Mouse (Mus musculus) v-Abl transformed pro-B cells (cell line): ENCODE data around the gene Umodl1.

Experiments used
- in situ Hi-C, 2 experiments: fragments of 400-800 bp; cut with MboI; formaldehyde crosslinking; loops; one replicate each; pipeline ENCODE4 v1.15.1; 2025; ENCODE audit not compliant: unreplicated experiment in 2 of 2

The Umodl1 gene

DNA sequence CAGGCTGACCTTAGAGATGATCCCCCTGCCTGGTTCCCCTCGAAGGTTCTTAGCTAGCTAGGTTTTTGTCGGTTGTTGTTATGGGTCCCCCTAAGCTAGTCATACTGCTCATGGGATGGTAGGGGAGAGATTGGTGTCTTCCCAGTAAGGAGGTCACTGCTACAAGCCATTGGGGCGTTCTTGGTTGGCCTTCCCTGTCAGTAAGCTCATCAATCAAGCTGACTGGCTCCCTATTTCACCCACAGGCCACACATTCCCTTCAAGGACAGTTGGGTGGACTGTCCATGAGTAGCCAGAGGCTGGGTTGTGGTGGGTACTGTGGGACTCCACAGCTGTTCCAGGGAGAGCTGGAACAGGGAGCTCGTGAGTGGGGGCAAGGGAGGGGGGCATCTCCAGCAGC, 29.1 kb downstream of the Umodl1 start:
- in situ Hi-C loops = loop anchor here (25.0 kb wide), 2 partner anchors 629 to 1029 kb away; no protein-coding TSS in a partner anchor

DNA sequence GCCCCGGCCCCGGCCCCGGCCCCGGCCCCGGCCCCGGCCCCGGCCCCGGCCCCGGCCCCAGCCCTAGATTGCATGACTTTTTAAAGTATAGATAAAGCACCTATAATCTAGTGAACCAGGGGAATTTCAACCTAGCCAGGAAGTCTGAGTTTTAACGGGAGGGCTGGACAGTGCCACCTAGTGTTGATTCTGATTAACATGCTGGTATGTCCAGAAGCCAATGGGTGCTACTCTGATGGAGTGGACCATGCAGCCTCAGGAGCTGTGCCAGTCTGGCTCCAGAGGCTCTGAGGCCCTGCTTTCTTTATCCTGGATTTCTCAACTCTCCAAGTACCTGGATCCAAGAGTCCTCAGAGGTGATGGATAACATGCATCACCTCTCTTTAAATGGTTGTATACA, 35.8 kb downstream of the Umodl1 start:
- in situ Hi-C loops = loop anchor here (5.0 to 25.0 kb wide), 3 partner anchors 173 to 1022 kb away; no protein-coding TSS in a partner anchor

DNA sequence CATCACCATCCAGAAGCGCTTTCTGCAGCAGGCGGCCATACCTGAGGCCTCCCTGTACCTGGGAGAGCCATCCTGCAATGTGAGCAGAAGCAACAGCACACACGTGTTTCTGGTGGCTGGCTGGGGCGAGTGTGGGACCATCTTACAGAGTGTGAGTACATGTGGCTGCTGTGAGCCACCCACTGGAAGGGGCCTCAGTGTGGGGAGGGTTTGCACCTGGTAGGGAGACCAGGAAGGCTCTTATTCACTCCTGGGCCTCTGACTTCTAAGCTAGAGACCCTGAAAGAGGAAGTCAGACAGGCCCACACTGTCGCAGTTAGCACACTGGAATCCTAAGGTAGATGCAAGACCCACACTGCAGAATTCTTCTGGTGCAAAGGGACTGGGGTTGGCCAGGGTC, 41.9 kb downstream of the Umodl1 start:
- in situ Hi-C loops = loop anchor here (25.0 kb wide), 2 partner anchors 616 to 1016 kb away; no protein-coding TSS in a partner anchor

DNA sequence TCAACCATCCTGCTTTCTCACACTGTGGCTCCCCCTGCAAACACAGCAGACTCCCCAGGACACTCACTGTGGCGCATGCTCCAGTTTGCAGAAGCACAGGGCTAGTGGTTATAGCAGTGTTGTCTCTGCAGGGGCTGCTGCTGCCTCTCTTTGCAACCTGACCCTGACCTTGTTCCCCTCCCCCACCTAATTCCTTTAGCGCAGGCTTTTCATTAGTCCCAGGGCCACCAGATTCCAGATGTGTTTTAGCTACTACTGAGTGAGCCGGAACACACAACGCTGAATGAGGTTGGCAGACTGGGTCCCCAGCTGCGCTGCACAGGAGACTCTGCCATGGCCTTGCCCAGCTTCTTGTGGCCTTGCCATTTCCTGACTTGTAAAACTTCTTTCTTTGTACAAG, 46.5 kb downstream of the Umodl1 start:
- in situ Hi-C loops = no loop called here

DNA sequence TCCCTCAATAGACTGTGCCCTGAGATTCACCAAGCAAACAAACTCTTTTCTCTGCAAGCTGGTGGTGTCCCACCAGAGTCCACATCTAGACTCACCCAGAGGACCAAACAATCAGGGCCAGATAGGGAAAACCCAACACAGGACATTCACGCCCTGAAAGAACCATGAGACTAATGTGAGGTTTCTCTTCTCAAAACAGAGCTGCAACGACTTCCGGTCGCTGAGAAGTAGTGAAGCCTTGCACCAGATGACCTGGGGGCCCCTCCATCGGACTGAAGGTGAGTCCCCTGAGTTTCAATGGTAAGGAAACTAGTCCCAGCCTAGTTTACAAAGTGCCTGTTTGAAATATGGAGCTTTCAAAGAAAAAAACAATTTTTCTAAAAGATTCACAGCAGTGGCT, 48.2 kb downstream of the Umodl1 start:
- in situ Hi-C loops = no loop called here

DNA sequence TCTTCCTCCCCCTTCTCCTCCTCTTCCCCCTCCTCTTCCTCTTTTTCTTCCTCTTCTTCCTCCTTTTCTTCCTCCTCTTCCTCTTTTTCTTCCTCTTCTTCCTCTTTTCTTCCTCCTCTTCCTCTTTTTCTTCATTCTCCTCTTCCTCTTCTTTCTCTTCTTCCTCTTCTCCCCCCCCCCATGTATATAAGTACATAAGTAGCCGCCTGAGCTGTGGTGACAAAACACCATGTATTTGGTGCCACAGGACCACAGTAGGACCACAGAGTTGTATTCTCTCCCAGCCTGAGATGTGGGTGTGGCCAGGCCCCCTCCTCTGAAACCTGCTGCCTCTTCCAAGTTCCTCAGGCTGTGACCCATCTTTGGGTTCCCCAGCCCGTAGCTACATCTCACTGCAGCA, 50.8 kb downstream of the Umodl1 start:
- in situ Hi-C loops = loop anchor here (5.0 kb wide), 2 partner anchors 337 to 662 kb away; no protein-coding TSS in a partner anchor

DNA sequence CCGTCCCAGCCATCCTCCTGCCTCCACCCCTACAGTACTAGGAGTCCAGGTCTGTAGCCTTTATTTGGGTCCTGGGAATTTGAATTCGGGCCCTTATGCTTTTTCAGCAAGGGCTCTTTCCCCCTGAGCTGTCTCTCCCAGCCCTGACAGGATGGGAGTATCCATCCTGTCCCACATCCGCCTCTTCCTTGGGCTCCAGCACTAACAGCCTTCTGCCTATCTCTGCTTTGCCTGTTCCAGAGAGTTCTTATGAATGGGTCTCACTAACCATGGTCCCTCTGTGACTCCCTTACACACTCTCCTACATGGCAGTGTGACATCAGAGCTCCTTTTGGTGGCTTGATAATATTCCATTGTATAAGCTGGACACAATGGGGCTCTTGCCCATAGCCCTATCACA, 52.9 kb downstream of the Umodl1 start:
- in situ Hi-C loops = loop anchor here (5.0 kb wide), 2 partner anchors 335 to 660 kb away; no protein-coding TSS in a partner anchor

DNA sequence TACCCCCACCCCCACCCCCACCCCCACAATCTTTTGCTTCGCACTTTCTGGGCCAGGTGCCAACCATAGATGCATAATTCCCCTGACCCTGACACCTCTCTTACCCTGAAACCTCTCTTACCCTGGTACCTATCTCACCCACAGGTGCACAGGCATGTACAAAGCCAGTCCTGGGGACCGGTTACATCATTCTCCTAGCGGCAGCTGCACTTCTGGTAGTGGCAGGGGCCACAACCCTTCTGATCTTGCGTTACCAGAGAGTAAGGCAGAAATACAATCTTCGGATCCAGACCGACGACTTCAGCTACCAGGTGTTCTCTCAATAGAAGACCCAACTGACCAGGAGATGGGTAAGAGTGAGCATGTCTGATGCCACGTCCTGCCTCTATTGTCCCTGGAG, 54.0 kb downstream of the Umodl1 start:
- in situ Hi-C loops = loop anchor here (5.0 kb wide), 2 partner anchors 334 to 659 kb away; no protein-coding TSS in a partner anchor

DNA sequence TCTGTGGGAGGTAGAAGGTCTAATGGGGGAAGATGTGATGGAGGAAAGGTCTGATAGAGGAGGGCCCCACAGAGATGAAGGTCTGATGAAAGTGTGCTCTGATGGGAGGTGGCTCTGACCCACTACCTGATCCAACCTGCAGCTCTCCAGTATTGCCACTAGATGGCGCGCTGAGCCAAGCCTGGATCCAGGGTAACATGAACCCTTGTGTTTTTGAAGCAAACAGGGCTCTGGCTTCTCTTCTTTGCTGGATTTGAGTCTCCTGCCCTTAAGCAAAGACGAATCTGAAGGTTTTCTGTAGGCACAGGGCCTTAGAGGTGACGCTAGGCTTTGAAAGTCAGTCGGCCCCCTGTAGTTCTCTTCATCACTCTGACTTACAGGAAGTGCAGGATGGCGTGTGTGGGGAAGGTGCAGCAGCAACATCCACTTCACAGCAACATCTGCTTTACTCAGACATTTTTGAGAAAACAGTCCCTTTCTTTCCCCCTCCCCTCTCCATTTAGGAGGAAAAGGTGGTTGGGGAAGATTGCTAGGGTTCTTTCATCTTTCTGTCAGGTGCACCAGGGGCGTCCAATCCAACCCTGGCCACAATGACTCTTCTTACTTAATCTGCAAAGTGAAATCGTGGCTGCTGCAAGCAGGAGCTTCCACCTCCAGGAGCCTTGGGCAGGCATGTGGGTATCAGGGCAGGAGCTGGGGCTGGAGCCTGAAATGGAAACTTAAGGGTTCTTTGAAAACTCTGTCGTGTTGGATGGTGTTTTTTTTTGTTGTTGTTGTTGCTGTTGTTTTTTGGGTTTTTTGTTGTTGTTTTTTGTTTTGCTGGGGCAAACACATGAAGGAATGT, 57.3 kb downstream of the Umodl1 start:
- in situ Hi-C loops = loop anchor here (5.0 to 10.0 kb wide), 4 partner anchors 263 to 653 kb away; partner anchors contain the start of gene Rsph1 (in 1 of the 2)

DNA sequence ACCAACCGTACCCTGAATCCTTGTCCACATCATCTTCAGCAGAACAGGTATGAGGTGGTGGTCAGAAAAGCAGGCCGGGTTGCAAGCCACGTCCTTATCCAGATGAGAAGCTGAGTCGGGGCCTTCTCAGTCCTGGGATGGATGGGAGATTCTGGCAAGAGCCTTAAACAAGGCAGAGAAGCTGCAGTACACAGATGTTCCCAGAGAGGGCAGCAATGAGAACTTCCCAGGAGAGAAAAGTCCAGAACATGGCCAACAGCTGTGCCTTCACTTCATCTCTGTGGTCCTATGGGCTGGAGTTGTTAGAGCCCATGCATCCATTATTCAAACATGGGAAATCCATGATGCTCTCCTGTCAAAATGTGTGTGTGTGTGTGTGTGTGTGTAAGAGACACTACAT, 63.8 kb downstream of the Umodl1 start:
- in situ Hi-C loops = loop anchor here (5.0 to 10.0 kb wide), 5 partner anchors 99 to 647 kb away; partner anchors contain the start of gene Rsph1 (in 1 of the 2)

DNA sequence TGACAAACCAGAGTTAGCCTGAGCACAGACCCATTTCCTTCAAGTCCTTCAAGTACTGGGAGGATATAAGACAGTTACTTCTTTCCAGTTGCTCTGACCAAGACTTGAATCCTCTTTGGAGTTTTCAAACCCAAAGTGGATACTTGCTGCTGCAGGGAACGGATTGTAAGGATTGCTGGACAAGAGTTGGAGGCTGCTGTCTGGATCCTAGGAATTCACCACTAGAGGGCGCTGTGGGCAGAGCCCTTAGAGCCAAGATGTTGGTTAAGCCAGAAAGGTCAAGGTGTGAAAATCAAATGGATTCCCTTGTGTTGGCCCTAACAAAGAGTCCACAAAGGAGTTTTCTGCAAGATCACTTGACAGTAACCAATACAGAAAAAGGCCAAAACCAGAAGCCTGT, 65.1 kb downstream of the Umodl1 start:
- in situ Hi-C loops = loop anchor here (5.0 to 10.0 kb wide), 5 partner anchors 98 to 645 kb away; partner anchors contain the start of gene Rsph1 (in 1 of the 2)

DNA sequence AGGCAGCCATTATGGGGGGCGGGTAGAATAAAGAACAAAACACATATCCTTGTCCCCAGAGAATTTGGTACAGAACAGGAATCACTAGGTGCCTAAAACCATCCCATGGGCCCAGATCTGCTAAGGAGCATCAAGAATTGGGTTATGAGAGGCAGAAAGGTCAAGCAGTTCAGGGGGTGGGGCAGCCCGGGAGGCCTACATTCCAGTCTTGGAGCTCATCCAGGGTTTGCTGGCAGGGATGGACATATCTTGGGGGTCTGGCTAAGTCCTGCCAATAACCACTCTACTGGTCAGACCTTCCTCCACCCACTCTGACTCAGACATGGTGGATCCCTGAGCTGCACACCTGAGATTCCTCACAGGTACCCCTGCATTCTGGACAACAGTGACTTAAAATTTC, 65.6 kb downstream of the Umodl1 start:
- in situ Hi-C loops = loop anchor here in 1 of 2 experiments (5.0 kb wide), 1 partner anchor 37 kb away; the partner anchor contains the start of gene Abcg1

DNA sequence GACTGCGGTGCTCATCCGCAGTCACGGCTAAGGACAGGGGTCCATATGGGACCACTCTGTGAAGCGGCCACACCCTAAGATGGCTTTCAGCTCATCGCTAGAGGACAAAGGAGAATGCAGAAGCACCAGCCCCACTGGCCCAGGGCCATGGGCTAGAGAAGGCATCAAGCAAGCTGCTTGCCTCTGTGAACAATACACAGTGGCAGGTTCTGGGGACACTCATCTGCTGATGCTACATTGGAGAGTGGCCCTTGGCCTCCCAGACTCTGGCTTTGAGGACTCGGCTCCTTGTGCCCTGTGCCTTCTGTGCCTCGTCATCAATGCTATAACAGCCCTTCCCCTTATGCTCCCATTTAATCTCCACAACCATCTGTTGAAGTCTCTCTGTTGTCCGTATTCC, 66.8 kb downstream of the Umodl1 start:
- in situ Hi-C loops = loop anchor here in 1 of 2 experiments (5.0 kb wide), 1 partner anchor 36 kb away; the partner anchor contains the start of gene Abcg1

DNA sequence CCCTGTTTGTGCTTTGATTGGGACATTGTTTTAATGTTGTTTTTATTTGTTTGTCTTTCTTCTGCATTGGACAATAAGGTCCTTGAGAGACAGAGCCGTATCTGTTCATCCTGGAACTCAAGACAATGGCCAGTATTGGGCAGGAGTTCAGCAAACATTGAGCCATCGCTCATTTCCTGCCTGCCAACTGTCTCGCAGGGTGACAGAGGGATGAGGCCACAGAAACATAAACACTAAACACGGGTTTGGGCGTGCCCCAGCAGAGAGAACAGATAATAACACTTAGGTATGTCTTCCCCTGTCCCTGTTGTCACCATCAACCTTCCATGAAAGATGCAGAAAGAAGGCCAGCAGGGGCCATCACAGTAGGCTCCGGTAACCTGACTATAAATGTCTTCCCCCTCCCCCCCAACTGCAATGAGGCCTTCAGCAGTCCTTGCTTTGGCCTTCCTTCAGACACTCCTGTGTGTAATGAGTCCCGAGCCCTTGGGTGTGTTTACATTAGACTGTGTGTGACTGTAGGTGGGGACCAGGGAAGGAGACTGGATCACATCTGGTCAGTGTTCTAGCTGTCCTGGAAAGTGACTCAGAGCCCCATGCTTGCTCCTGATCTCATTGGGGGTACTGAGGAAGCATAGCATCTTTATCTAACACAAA, 69.8 kb downstream of the Umodl1 start:
- in situ Hi-C loops = loop anchor here in 1 of 2 experiments (5.0 kb wide), 1 partner anchor 33 kb away; the partner anchor contains the start of gene Abcg1

DNA sequence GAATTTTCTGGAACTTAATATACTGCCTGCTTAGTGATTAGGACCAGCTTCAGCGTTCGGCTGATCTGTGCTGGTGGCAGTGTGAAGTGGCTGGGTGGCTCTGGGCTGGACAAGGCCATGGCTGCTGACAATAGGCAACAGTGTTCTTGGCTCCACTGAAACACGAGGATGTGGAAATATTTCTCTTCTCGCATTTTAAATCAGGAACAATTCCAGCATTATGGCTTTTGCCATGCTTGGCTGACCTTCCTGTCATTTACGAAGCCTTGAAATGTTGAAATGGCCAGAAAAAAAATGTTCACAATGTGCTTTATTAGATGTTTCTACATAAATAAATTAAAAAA, 70.3 kb downstream of the Umodl1 start:
- in situ Hi-C loops = loop anchor here (5.0 kb wide), 2 partner anchors 33 to 53 kb away; partner anchors contain the start of gene Abcg1 (in 1 of the 2)

DNA sequence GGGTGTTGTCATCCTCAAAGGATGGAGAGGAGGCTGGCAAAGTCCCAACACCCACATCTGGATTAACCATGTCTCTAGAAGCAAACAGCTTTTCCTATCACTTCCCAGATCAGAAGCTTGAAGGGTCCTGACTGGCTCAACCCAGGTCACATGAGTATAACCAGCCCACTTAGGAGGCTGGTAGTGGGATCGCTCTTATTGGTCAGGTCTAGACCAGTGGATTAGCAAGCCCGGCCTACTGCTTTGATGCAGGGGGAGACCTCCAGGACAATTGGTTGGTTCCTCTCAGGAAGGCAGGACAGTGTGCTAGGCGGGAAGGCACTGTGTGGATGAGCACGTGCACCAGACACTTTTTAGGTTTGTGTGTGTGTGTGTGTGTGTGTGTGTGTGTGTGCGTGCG, 72.5 kb downstream of the Umodl1 start:
- in situ Hi-C loops = loop anchor here in 1 of 2 experiments (5.0 kb wide), 1 partner anchor 50 kb away; no protein-coding TSS in a partner anchor

DNA sequence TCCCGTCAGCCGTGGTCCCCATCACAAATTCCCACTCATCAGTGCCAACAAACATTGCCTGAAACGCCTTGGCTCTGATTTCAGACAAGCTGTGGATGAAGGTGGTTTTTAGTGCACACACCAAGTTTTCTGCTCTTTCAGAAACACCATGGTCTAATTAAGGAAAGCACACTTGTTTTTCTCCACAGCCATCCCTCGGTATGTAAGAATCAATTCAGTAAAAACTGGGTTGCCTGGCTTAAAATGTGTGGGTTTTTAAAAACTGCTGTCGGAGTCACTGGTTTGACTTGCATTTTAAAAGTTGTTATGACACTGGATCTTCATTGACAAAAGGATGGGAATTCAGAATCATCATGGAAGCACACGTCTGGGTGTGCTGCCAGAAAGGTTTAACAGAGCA, 73.3 kb downstream of the Umodl1 start:
- in situ Hi-C loops = loop anchor here in 1 of 2 experiments (5.0 kb wide), 1 partner anchor 50 kb away; no protein-coding TSS in a partner anchor

DNA sequence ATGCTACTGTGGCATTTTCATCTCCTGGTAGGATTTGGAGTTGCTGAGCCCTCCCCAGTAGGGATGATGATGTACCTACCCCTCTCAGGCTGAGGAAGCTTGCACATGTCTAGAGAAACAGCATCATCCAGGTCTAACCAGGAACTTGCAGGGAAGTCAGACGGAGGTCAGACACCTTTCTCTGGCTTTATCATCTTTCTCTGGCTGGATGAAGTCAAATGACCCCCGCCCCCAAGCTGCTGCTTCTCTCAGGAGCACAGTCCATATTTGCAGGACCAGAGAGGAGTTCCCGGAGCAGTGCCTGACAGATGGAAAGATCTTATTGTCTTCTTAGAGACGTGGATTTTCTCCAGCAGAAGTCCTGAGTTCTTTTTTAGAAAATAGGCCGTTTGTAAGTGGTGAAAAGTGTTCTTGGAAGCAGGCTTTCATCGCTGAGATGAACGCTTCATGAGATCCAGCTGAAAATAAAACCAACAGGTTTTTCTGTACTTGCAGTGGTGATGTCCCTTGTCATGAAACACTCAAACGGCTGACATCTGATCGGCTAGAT, 74.5 kb downstream of the Umodl1 start:
- in situ Hi-C loops = loop anchor here in 1 of 2 experiments (5.0 kb wide), 1 partner anchor 48 kb away; no protein-coding TSS in a partner anchor

DNA sequence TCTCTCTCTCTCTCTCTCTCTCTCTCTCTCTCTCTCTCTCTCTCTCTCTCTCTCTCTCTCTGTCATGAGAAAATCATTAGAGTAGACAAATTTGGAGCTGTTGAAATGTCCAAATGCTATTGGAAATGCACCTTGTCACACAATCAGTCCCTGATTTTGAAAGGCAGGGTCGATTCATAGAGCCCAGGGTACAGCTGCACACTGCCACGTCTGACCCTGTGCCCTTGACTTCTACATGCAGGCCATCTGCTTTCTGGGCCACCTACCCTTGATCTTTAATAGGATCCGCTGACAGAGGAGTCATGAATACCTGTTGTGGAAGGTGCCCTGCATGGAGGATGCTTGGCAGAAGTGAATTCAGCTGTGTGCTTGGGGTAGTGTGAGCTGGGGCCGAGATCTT, 75.0 kb downstream of the Umodl1 start:
- in situ Hi-C loops = loop anchor here in 1 of 2 experiments (5.0 kb wide), 1 partner anchor 48 kb away; no protein-coding TSS in a partner anchor

DNA sequence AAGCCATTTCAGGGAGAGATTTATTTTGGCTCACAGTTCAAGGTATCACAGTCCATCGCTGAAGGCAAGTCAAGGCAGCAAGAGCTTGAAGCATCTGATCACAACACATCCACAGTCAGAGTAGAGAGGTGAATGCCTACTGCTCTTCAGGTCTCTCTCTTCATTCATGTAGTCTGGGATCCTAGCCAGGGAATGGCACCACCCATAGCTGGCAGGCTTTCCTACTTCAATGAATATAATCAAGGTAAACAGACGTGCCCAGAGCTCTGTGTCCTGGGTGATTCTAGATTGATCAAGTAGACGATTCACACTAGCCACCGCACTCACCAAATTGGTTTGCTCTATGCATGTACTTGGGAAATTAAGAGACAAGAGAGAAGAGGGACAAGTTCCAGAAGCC, 77.9 kb downstream of the Umodl1 start:
- in situ Hi-C loops = loop anchor here in 1 of 2 experiments (5.0 kb wide), 1 partner anchor 45 kb away; no protein-coding TSS in a partner anchor
